Mouse (Mus musculus) cerebellum, postnatal 10 days (tissue): ENCODE measurements at regions not wholly inside any gene's neighbourhood (a gene's known extent, or its start where the extent isn't known, plus 50 kb on each side); places are given as distances from the start of the nearest gene placed in this dataset.
"Not testable (repeated sequence)": the region's sequence is repeated elsewhere in the genome, so short reads cannot be mapped to it uniquely, and the experiment has no call there.

ENCODE experiments used
- DNase-seq, 2 experiments: peaks; one replicate each; pipeline ENCODE4 v3.0.0; 2021; ENCODE audit warnings: mixed read lengths in 2 of 2

DNA sequence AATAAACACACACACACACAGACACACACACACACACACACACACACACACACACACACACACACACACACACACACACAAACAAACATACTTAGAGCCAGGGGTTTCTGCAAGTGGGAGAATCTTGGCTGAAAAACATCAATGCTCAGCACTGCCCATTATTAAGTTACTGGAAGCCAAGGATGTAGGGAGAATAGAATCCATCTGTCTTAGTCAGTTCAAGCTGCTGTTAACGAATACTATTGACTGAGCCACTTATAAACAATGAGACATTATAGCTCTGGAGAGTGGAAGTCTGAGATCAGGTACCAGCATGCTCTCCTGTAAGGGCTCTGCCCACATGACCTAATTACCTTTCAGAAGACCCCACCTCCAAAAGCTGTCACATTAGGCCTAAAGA is 87.4 kb downstream of the Fam174b start:
- no peak for DNase-seq

DNA sequence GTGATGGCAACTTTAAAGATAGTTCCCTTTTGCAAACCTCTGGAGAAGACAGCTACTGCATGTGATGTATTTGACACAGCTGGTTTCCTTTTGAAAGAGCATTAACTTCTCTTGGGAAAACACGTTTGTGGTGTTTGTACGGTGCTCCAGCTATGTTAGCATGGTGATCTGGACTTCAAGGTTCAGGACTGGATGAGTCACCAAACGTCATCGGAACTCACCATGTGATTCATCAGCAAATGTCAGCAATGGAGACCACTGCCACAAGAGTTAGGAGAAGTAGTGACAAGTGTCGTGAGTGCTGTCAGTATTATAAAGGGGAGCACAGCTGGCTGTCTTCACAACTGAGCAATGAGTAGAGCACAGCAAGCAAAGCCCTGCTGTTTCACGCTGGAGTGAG is 90.5 kb downstream of the Fam174b start:
- no peak for DNase-seq

- DNase-seq = peak; percentile 45 to 50
Measured at GRCm38 (mm10) chr7:73840381-73840780, 100.3 kb downstream of the Fam174b start.

GRCm38 (mm10) chr7:73852184-73852583 is 112.1 kb downstream of the Fam174b start:
- DNase-seq = no peak

DNA sequence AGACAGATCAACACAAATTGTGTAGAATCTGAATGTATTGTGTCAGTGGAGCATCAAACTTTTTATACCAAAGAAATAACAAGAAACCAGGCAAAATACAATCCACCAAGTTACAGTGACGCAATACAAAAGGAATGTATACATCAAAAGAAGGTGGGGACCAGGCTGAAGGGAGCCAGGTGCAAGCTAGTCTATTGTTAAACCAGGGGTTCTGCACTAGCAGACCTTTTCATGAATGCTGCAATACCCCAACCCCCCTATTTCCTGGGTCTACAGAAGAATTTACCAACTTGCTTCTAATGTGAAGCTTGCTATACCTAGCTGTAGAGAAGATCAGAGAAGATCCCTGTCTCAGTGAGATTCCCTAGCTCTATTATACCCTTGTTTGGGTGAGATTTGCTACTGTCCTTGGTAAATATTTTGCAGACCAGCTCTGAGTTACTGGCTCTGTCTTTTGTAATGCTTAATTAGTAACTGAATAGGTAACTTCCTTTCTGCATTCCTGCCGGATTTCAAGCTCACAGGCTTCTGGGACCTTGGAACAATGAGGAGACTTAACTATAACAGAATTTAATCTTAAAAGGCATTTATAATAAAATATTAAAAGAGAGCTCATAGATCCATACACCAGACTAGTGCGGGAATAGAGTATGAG is 113.3 kb downstream of the Fam174b start:
- not testable (repeated sequence) for DNase-seq

- peak; percentile 78 to 82 for DNase-seq
Measured at GRCm38 (mm10) chr7:73855489-73855888, 115.4 kb downstream of the Fam174b start.

DNA sequence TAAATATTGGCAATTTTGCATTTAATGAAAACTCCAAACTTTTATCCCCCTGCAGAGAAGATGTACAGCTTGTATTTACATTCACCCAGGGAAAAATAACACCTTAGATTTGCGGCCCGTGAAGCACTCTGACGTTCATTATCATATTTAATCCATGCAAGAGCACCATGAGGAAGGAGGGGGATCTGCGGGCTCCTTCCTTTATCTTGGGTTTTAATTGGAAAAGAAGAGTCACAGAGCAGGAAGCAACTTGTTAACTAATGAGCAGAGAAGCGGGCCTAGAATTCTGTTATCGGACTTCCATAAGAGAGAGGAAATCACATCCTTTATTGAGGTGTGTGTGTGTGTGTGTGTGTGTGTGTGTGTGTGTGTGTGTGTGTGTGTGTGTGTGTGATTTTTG is 116.8 kb downstream of the Fam174b start:
- DNase-seq = no peak

GRCm38 (mm10) chr7:73865086-73865485 is 125.0 kb downstream of the Fam174b start:
- no peak for DNase-seq

DNA sequence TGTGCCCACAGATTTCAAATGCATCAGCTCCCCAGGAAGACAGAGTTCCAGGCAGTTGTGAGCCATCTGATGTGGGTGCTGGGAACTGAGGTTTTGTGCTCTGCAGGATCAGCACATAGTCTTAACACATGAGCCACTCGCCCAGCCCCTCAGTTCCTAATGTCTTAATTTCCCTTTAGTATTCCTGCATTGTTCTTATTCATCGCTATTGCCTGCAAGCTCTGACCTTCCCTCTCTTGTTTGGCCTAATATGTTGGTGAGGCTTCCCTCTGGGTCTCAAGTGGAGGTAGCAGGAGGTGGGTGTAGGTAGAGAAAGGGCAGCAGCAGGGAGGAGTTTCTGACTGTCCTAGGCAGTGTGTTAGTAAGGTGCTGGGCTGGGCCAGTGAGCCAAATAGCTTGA is 132.1 kb downstream of the Fam174b start:
- no peak for DNase-seq

DNA sequence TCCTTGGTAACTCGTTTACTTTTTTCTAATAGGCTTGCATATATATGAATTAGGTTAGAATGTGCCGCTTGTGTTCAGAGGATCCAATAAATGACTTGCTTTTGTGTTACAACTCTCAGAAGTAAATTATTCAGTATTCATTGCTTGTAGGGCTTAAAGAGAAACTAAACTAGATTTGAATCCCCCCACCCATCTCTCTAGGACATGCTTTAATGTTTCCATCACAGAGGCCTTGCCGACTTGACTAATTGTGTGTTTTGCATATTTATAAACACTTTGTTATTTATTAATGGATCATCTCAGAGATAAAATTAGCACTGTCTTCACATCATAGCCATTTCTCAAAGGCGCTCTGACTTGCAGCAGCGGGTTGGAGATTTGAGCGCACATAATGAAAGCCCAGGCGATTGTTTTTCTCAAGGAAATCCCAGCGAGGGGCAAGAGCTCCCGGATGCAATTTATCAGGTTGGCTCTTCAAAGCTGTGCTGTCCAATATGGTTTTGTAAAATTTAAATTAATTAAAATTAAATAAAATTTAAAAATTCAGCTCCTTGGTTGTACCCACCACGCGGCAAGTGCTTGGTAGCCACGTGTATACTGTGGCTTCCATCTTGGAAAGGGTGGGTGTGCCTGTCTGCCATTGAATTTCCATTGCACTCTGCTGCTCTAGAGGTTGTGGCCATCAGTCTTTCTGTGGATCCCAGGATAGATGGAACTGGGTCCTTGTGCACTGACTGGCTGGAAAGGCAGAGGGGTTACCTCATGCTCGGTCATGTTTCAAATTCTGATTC is 132.0 kb downstream of the St8sia2 start:
- DNase-seq = no peak

GRCm38 (mm10) chr7:73886152-73886551 is 127.3 kb downstream of the St8sia2 start:
- DNase-seq = no peak
